Mouse (Mus musculus) lung, postnatal 0 days (tissue): ENCODE data around the gene Lmf1. TPM values are rescaled to one million over a fixed set of nuclear protein-coding genes. Genes with fewer than 3 reads are reported as not detected.
A peak's percentile ranks its signal among the peaks of the same experiment; 100 is the strongest.

Source experiments
- ATAC-seq: fragments of 200-750 bp; cut with Nextera tagmentation; 2 replicates; pipeline ENCODE4 v1.8.0; 2017; ENCODE audit warnings: moderate library complexity
- DNase-seq: peaks from one replicate; pipeline ENCODE4 v3.0.0-alpha.2; 2016; ENCODE audit warnings: low spot score
- H3K27ac ChIP-seq: fragments of 300-500 bp; sonication (generic); 2 replicates; pipeline ENCODE4 v1.5.1; 2014; ENCODE audit warnings: antibody characterized with exemption, mild to moderate bottlenecking, low read length, mixed read lengths
- H3K27me3 ChIP-seq: fragments of 300-500 bp; sonication (generic); replicated peaks from 2 replicates; pipeline ENCODE4 v1.6.1; 2014; ENCODE audit warnings: low read length, mixed read lengths; ENCODE audit not compliant: insufficient read depth
- H3K36me3 ChIP-seq: fragments of 300-500 bp; sonication (generic); 2 replicates; pipeline ENCODE4 v1.6.1; 2014; ENCODE audit warnings: low read length, mixed read lengths; ENCODE audit not compliant: insufficient read depth
- H3K4me1 ChIP-seq: fragments of 300-500 bp; sonication (generic); 2 replicates; pipeline ENCODE4 v1.6.1; 2014; ENCODE audit warnings: antibody characterized with exemption, low read depth, low read length, mixed read lengths; ENCODE audit not compliant: insufficient read depth
- H3K4me2 ChIP-seq: fragments of 300-500 bp; sonication (generic); replicated peaks from 2 replicates; pipeline ENCODE4 v1.6.1; 2014; ENCODE audit warnings: low read depth, mild to moderate bottlenecking, low read length, moderate library complexity, mixed read lengths
- H3K4me3 ChIP-seq: fragments of 300-500 bp; sonication (generic); 2 replicates; pipeline ENCODE4 v1.5.1; 2014; ENCODE audit warnings: low read depth, low read length
- H3K9ac ChIP-seq: fragments of 300-500 bp; sonication (generic); replicated peaks from 2 replicates; pipeline ENCODE4 v1.6.1; 2014; ENCODE audit warnings: low read depth, mild to moderate bottlenecking
- H3K9me3 ChIP-seq: fragments of 300-500 bp; sonication (generic); 2 replicates; pipeline ENCODE4 v1.6.1; 2016; ENCODE audit warnings: low read length, mixed read lengths
- CTCF ChIP-seq: IDR thresholded peaks from 2 replicates; pipeline ENCODE4 v1.5.1; 2016; ENCODE audit warnings: antibody characterized with exemption, mild to moderate bottlenecking
- EP300 ChIP-seq: IDR thresholded peaks from 2 replicates; pipeline ENCODE4 v1.6.1; 2016; ENCODE audit warnings: antibody characterized with exemption, mild to moderate bottlenecking, control low read depth
- whole genome bisulfite sequencing: fragments of 180-500 bp; shearing (Covaris S2); extraction: QIAGEN DNeasy Blood & Tissue Kit; methylation state at CpG from one replicate; pipeline ENCODE4 v1.1.7; 2014; 5-methylcytosine and 5-hydroxymethylcytosine counted together
- polyA plus RNA-seq: library from polyadenylated mRNA; unstranded; fragments of >200 nt; fragmentation: Nextera tagmentation; extraction: Ambion mirVana; gene quantifications from 2 replicates; pipeline ENCODE4 v1.2.1, GENCODE M21; 2015

Lmf1 gene
- polyA plus RNA-seq, 1 experiment from 2014 or later: 16.6 TPM

- TF ChIP-seq CTCF (no peak), EP300 (no peak)
- Histone ChIP-seq H3K27ac (no peak overlapping the region), H3K27me3 (no peaks in the 10 kb centered on the region), H3K4me2 (no peak overlapping the region), H3K36me3 (no peaks in the 10 kb centered on the region), H3K9ac (no peak overlapping the region), H3K9me3 (no peaks in the 10 kb centered on the region), H3K4me1 (no peaks in the 10 kb centered on the region), H3K4me3 (no peak overlapping the region)
- DNase-seq (no peak), ATAC-seq (no peak)
- 84% methylated on average over 5 of the region's 5 CpGs for WGBS
Observed at GRCm38 (mm10) chr17:25630313-25630712, 51.4 kb downstream of the Lmf1 start.

DNA sequence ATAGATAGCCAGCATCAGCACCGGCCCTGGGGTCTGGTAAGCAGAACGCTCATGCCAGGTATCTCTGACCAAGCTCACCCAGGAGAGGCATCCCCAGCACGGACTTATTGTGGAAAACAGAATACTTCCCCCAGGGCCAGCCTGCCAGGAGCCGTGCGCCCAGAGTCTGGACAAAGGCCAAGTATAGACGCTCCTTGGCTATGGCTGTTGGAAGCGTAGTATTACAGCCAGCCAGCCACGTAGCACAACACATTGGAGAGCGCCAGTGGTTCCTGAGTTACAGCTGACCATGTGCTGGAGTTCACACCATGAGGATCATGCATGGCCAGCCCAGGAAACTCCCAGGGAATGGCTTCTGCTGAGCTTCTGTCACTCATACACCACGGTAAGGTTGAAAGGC, 55.2 kb downstream of the Lmf1 start:
- DNase-seq (no peak), ATAC-seq (peak; percentile 9; the same call in 1 of the 2 replicates)
- Histone ChIP-seq H3K27ac (no peak overlapping the region), H3K4me2 (no peak overlapping the region), H3K36me3 (no peaks in the 10 kb centered on the region), H3K9ac (no peak overlapping the region), H3K4me3 (no peak overlapping the region), H3K9me3 (no peaks in the 10 kb centered on the region), H3K27me3 (no peaks in the 10 kb centered on the region), H3K4me1 (no peaks in the 10 kb centered on the region)
- 69% methylated on average over 10 of the region's 10 CpGs for WGBS
- TF ChIP-seq CTCF: no peak
- TF ChIP-seq EP300: no peak

GRCm38 (mm10) chr17:25635387-25635786, 56.5 kb downstream of the Lmf1 start:
- H3K4me3 ChIP-seq: no peak overlapping the region
- no peak overlapping the region for H3K27ac ChIP-seq
- DNase-seq: no peak
- H3K4me2 ChIP-seq: no peak overlapping the region
- H3K9ac ChIP-seq: no peak overlapping the region
- H3K27me3 ChIP-seq: no peaks in the 10 kb centered on the region
- H3K36me3 ChIP-seq: no peaks in the 10 kb centered on the region
- TF ChIP-seq EP300: no peak
- TF ChIP-seq CTCF: no peak
- ATAC-seq: no peak
- no peaks in the 10 kb centered on the region for H3K4me1 ChIP-seq
- WGBS: 66% methylated on average over 8 of the region's 8 CpGs
- no peaks in the 10 kb centered on the region for H3K9me3 ChIP-seq

DNA sequence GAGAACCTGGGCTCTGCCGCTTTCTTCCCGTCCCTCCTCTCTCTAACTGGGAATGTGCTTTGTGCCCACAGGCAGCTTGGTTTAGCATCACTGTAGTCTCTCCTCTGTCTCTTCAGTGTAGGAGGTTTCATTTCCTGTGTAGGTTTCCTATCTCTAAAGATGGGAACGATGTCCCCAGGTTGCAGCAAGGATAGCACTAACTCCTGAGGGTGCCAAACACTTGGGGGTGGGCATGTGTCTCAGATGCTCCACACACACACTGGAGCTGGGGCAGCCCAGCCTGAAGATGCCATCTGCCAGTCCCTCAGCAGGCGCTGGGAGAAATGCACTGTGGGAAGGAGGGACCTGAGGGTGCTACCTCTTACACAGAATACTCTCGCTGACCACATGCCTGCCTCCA, 56.9 kb downstream of the Lmf1 start:
- H3K4me2 ChIP-seq: no peak overlapping the region
- WGBS: 96% methylated on average over 5 of the region's 5 CpGs
- no peaks in the 10 kb centered on the region for H3K27me3 ChIP-seq
- H3K36me3 ChIP-seq: no peaks in the 10 kb centered on the region
- no peak for DNase-seq
- H3K27ac ChIP-seq: no peak overlapping the region
- H3K9ac ChIP-seq: no peak overlapping the region
- H3K4me1 ChIP-seq: no peaks in the 10 kb centered on the region
- TF ChIP-seq CTCF (no peak), EP300 (no peak)
- no peaks in the 10 kb centered on the region for H3K9me3 ChIP-seq
- H3K4me3 ChIP-seq: no peak overlapping the region
- ATAC-seq: no peak

GRCm38 (mm10) chr17:25637986-25638385, 59.1 kb downstream of the Lmf1 start:
- H3K4me2 ChIP-seq: no peak overlapping the region
- no peaks in the 10 kb centered on the region for H3K4me1 ChIP-seq
- H3K4me3 ChIP-seq: no peak overlapping the region
- TF ChIP-seq EP300 (no peak), CTCF (no peak)
- 91% methylated on average over 7 of the region's 7 CpGs for WGBS
- no peak for DNase-seq
- no peak for ATAC-seq
- H3K9me3 ChIP-seq: no peaks in the 10 kb centered on the region
- H3K27ac ChIP-seq: no peak overlapping the region
- H3K9ac ChIP-seq: no peak overlapping the region
- no peaks in the 10 kb centered on the region for H3K36me3 ChIP-seq
- no peaks in the 10 kb centered on the region for H3K27me3 ChIP-seq

- no peak for DNase-seq
- no peak for TF ChIP-seq CTCF
- TF ChIP-seq EP300: no peak
- no peak for ATAC-seq
- Histone ChIP-seq H3K27ac (no peak overlapping the region), H3K9ac (no peak overlapping the region), H3K36me3 (no peaks in the 10 kb centered on the region), H3K4me2 (no peak overlapping the region), H3K4me1 (no peaks in the 10 kb centered on the region), H3K27me3 (no peaks in the 10 kb centered on the region), H3K9me3 (no peaks in the 10 kb centered on the region), H3K4me3 (no peak overlapping the region)
- 85% methylated on average over 4 of the region's 4 CpGs for WGBS
Observed at GRCm38 (mm10) chr17:25638442-25638841, 59.6 kb downstream of the Lmf1 start.

- no peak overlapping the region for H3K27ac ChIP-seq
- no peak overlapping the region for H3K4me2 ChIP-seq
- no peaks in the 10 kb centered on the region for H3K36me3 ChIP-seq
- no peak overlapping the region for H3K9ac ChIP-seq
- H3K4me3 ChIP-seq: no peak overlapping the region
- H3K27me3 ChIP-seq: no peaks in the 10 kb centered on the region
- no peaks in the 10 kb centered on the region for H3K4me1 ChIP-seq
- ATAC-seq (no peak), DNase-seq (peak; percentile 17)
- WGBS: 59% methylated on average over 4 of the region's 4 CpGs
- TF ChIP-seq EP300 (no peak), CTCF (no peak)
- H3K9me3 ChIP-seq: no peaks in the 10 kb centered on the region
Observed at GRCm38 (mm10) chr17:25640956-25641355, 62.1 kb downstream of the Lmf1 start.
